Mouse (Mus musculus): ENCODE measurements around the gene Paxbp1.

The Paxbp1 gene

GRCm38 (mm10) chr16:91001098-91001497 is 43.2 kb downstream of the Paxbp1 start:
- in situ Hi-C loops (cut with MboI; ENCODE audit: low sequenced_read_pairs): no loop called here

- in situ Hi-C loops (cut with MboI; ENCODE audit: low sequenced_read_pairs): no loop called here
These were observed 44.5 kb downstream of the Paxbp1 start for GRCm38 (mm10) chr16:90999827-91000226.

DNA sequence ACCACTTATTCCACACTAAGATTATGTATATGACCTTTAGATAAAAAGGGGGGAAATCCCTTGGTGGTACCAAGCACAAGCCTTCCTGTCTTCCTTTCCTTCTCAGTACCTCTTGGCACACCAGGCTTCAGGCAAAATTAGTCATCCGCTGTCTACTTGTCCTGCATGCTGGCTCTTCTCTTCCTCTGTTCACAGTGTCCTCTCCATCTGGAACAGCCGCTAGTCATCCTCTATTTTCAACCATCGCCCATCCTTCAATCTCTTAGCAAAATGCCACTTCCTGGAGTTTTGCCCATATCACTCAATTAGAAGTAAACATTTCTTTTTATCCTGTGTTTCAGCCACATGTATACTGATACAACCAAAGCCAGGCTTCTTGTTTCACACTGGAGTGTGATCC is 46.5 kb downstream of the Paxbp1 start:
- in situ Hi-C loops (cut with MboI; ENCODE audit: low sequenced_read_pairs): no loop called here

DNA sequence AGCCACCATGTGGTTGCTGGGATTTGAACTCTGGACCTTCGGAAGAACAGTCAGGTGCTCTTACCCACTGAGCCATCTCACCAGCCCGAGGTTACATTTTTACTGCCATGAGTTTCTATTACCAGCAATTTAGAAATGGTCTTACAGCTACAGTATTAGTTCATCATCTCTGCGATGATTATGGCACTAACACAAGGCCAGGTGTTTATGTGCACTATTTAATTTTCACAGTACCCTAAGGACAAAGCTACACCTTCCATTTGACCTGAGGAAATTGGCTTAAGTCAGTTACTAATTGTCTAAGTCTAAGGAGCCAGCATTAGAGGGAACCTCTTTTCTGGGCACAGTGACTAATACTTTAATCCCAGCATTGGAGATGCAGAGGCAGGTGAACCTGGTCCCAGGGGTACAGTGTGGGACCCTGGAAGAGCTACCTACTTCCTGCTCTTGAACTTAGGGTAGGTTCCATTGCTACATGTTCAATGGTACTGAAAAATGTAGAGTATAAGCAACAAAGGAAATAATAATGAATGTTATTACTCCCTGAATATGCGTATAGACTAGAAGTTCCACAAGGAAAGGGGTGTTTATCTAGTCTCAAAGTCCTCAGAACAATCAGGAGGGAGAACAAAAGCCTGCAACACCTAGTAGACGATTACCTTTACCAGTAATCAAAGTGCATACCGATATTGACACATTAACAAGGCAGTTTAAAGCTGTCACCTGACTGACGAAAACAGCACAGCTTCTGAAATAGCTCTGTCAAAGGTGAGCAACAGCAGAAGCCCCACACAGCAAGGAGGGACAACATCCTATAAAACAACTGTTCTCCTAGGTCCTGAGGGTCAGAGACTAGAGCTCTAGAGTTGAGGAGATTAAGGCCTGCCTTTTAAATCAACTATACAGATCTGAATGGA is 47.8 kb downstream of the Paxbp1 start:
- in situ Hi-C loops (cut with MboI; ENCODE audit: low sequenced_read_pairs): no loop called here

DNA sequence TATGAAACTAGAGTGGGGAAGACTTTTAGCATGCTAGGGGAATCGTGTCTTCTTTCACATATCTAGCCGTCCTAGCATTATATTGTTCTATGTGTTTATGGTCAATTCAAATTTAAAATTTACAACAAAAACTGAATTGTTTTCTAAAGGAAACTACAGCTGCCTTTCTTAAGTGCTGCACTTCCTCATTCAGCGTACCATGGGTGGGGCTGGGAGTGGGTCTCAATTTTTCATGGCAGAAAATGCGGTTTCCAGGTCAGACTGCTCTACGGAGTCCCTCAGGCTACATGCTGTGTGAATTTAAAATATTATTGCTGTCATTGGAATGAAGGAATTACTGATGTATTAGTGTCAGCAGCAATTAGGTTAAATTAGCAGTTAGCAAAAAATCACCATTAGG is 48.8 kb downstream of the Paxbp1 start:
- in situ Hi-C loops (cut with MboI; ENCODE audit: low sequenced_read_pairs): no loop called here

DNA sequence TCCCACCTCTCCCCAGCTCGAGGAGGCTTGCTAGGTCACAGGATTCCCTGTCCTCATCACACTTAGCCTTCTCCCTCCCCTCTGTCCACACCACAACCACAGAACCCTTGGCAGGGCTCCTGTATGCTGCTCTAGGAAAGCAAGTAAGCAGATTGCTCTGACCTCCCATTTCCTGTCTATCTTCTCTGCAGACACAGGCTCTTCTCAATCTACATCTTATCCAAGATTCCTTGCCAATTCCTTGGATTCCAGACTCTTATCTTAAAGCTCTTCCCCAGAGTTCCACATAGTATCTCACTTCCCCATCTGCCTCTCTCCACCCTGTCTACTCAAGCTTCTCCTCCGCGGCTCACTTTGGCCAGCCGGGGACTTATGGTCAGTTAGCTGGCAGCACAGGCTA is 49.3 kb downstream of the Paxbp1 start:
- in situ Hi-C loops (cut with MboI; ENCODE audit: low sequenced_read_pairs): no loop called here

DNA sequence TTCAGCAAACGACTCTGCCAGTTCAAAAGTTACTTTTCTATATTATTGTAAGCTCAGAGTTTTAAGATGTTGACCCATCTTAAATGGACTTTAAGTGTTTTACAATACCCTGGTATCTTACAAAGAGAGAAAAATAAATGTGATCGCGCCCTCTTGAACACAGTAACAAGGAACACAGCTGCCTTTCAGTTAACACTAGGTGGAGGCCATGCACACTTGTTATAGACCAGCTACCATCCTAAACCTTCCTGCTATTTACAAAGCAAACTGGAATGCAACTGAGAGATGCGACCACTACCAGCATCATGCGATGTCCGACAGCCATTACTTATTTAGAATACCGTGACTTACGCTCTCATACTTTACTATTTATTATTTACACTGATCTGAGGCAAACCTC is 55.2 kb downstream of the Paxbp1 start:
- in situ Hi-C loops (cut with MboI; ENCODE audit: low sequenced_read_pairs): no loop called here

DNA sequence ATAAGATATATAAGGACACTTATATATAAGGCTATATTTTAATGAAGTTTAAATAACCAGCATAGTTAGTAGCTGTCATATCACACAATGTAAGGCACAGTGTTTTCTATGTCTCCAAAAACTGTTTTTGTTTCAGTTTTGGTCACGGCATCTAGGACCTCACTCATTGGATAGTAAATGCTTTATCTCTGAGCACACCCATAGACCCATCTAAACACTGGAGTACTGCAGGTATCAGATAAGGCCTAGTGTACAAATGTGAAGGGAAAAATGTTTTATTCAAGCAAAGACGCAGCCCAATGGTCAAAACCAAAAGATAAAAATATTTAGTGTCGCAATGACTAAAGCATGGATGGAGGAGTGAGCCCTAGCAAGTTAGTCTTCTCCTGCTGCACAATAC is 55.7 kb downstream of the Paxbp1 start:
- in situ Hi-C loops (cut with MboI; ENCODE audit: low sequenced_read_pairs): no loop called here

DNA sequence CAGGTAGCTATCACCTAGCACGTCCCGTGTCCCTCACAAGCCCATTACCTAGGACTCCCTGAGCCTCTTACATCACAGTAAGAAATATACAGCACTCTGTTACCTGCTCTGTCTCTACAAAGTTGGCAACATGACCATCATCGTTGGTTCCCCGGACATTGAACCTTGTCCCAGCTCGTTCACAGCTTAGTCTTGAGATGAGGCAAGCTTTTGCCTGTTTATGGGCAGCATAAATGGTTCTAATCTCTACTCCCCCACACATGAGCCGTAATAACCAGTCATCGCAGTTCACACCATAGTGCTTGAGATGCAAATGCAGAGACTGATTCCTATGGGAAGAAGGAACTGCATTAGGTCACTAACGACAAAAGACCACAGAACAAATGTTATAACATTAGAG is 56.3 kb downstream of the Paxbp1 start:
- in situ Hi-C loops (cut with MboI; ENCODE audit: low sequenced_read_pairs): no loop called here

DNA sequence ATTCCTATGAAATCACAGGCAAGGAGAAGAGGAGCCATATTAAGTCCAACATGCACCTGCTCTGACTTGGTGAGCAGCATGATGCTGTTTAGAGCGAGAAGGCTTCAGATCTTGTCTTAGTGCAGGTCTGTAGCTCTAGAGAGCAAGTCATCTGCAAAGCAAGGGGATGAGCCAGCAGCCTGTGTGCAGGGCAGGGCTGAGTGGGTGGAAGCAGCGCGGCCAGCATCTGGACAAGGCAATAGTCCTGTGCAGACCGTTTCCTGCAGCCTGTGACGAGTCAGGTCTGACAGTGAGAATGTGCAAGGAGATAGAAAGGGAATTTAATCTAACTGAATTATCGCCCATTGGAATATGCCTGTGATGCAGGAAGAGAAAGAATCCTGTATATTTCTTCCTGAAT is 73.3 kb downstream of the Paxbp1 start:
- in situ Hi-C loops (cut with MboI; ENCODE audit: low sequenced_read_pairs): no loop called here

GRCm38 (mm10) chr16:90966241-90966640 is 78.1 kb downstream of the Paxbp1 start:
- in situ Hi-C loops (cut with MboI; ENCODE audit: low sequenced_read_pairs): no loop called here

DNA sequence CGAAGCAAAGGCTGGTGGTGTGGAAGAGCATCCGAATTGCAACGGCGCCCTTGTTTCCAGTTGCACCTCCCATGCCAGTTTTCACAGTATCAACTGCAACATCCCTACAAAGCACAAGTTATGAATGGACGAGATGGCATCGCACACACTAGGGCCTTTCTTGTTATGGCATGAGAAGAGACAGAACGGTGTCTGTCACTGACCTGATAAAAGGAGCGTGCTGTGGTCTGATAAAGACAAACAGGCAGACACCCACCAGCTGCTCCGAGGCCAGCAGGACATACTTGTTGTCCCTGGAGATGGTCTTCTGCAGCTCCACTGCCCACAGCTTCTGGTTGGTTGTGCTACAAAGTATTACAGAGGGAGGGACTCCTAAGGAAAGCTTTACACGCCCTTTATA is 80.0 kb downstream of the Paxbp1 start:
- in situ Hi-C loops (cut with MboI; ENCODE audit: low sequenced_read_pairs): no loop called here
